Mouse (Mus musculus) hematopoietic stem cell, adult 5-6 weeks (primary cell): ENCODE measurements at regions not wholly inside any gene's neighbourhood (a gene's known extent, or its start where the extent isn't known, plus 50 kb on each side); places are given as distances from the start of the nearest gene placed in this dataset.
"Not testable (repeated sequence)": the region's sequence is repeated elsewhere in the genome, so short reads cannot be mapped to it uniquely, and the experiment has no call there.

ENCODE experiments used
- ATAC-seq, 2 experiments: fragments of 125-278 bp in 1 of 2; replicated peaks in 1 of 2; 2 replicates each; pipeline ENCODE4 v1.8.0; 2016 to 2017; ENCODE audit warnings: inconsistent platforms in 2 of 2, mild to moderate bottlenecking in 2 of 2, moderate number of reproducible peaks in 2 of 2, low read depth in 1 of 2, moderate TSS enrichment in 1 of 2; ENCODE audit not compliant: low FRiP score in 2 of 2, poor library complexity in 2 of 2, severe bottlenecking in 2 of 2, insufficient read depth in 1 of 2, low TSS enrichment in 1 of 2

GRCm38 (mm10) chr14:33691690-33692089, 102.7 kb downstream of the Ptpn20 start:
- ATAC-seq: no peak

- ATAC-seq: no peak
Observed at GRCm38 (mm10) chr14:33694224-33694623, 105.2 kb downstream of the Ptpn20 start.

GRCm38 (mm10) chr14:33695362-33695982, 106.5 kb downstream of the Ptpn20 start:
- ATAC-seq: peak; percentile 66 to 69; a peak in 3 of 4 replicates

- no peak for ATAC-seq
Observed at GRCm38 (mm10) chr14:33696817-33697216, 107.8 kb downstream of the Ptpn20 start.

GRCm38 (mm10) chr14:33699777-33700438, 110.9 kb downstream of the Ptpn20 start:
- ATAC-seq: no peak

GRCm38 (mm10) chr14:33707661-33708297, 118.8 kb downstream of the Ptpn20 start:
- ATAC-seq: no peak

- no peak for ATAC-seq
Observed at GRCm38 (mm10) chr14:33708298-33708665, 119.3 kb downstream of the Ptpn20 start.

- ATAC-seq: no peak
Observed at GRCm38 (mm10) chr14:33712458-33712857, 123.5 kb downstream of the Ptpn20 start.

- ATAC-seq: no peak
Observed at GRCm38 (mm10) chr14:33719651-33720050, 130.6 kb downstream of the Ptpn20 start.

GRCm38 (mm10) chr14:33722379-33723145, 133.6 kb downstream of the Ptpn20 start:
- not testable (repeated sequence) for ATAC-seq

- ATAC-seq: no peak
Observed at GRCm38 (mm10) chr14:33726500-33726899, 137.5 kb downstream of the Ptpn20 start.

GRCm38 (mm10) chr14:33729115-33729884, 140.3 kb downstream of the Ptpn20 start:
- ATAC-seq: no peak

GRCm38 (mm10) chr14:33732698-33733097, 143.7 kb downstream of the Ptpn20 start:
- ATAC-seq: no peak

- no peak for ATAC-seq
Observed at GRCm38 (mm10) chr14:33734446-33735043, 145.5 kb downstream of the Ptpn20 start.

- no peak for ATAC-seq
Observed at GRCm38 (mm10) chr14:33735653-33736052, 146.6 kb downstream of the Ptpn20 start.

GRCm38 (mm10) chr14:33746181-33746580, 157.2 kb downstream of the Ptpn20 start:
- no peak for ATAC-seq

- no peak for ATAC-seq
Observed at GRCm38 (mm10) chr14:33759656-33760055, 163.7 kb upstream of the Gdf10 start.
